17 mouse cellular contexts compared by ENCODE assay signal in genomic region chr2:128210376-128210775, GRCm38 (mm10).
DNase-seq lines count a peak whose midpoint lies in the region; ATAC-seq lines count a peak whose summit lies in the region.
"Had no signal": no experiment of that assay in that cellular context is flagged by ENCODE, and none has a peak within 500 bp of the region (broad histone marks: within the 10 kb centered on the region; RNA-seq: fewer than 3 reads in every experiment).

No protein-coding gene starts in this region.

- WGBS in hindbrain, embryonic 14.5 days, result 42% methylated on average over 9 of the region's 9 CpGs
- 38% methylated on average over 9 of the region's 9 CpGs for WGBS in hindbrain, embryonic 13.5 days
- WGBS in lung, embryonic 15.5 days, result 22% methylated on average over 9 of the region's 9 CpGs

- DNase-seq in hindbrain, embryonic 14.5 days (ENCODE audit: low spot score), result peak; percentile 36
- DNase-seq in lung, postnatal 4 days, result no peak
- peak; percentile 23 for DNase-seq in MN1 (ENCODE audit: low spot score)
- peak; percentile 45 for DNase-seq in retina, postnatal 1 day
- no peak for DNase-seq in adrenal gland, postnatal 25 days
- DNase-seq: adrenal gland, adult 8-10 months; cerebellum, adult 9-10 months; gastrocnemius, postnatal 14 days; layer of hippocampus, adult 9-11 months; liver; lung, adult 18-20 months; thymus, adult 18-20 months had no signal

- H3K4me2 ChIP-seq in hindbrain, embryonic 14.5 days (replicated peaks), result no peak overlapping the region
- H3K4me2 ChIP-seq in hindbrain, embryonic 13.5 days, result no peak overlapping the region
- no peak overlapping the region for H3K4me2 ChIP-seq in lung, embryonic 15.5 days

- H3K27ac ChIP-seq in hindbrain, embryonic 14.5 days, result no peak overlapping the region
- no peak overlapping the region for H3K27ac ChIP-seq in hindbrain, embryonic 13.5 days
- 0 out of 2 replicates have a peak overlapping the region, but pooled peaks have one; percentile 9 for H3K27ac ChIP-seq in lung, embryonic 15.5 days
- H3K27ac ChIP-seq: intestine, embryonic 15.5 days; neural tube, embryonic 12.5 days had no signal

- ATAC-seq in hindbrain, embryonic 14.5 days (ENCODE audit: low FRiP score), result no peak
- no peak for ATAC-seq in hindbrain, embryonic 13.5 days (ENCODE audit: low FRiP score)
- ATAC-seq in lung, embryonic 15.5 days (ENCODE audit: borderline replicate concordance, extremely low read depth, low FRiP score, low TSS enrichment), result no peak

- no peaks in the 10 kb centered on the region for H3K27me3 ChIP-seq in hindbrain, embryonic 14.5 days (ENCODE audit: control insufficient read depth, insufficient read depth, low read length)
- no peaks in the 10 kb centered on the region for H3K27me3 ChIP-seq in hindbrain, embryonic 13.5 days
- H3K27me3 ChIP-seq in lung, embryonic 15.5 days, result no peaks in the 10 kb centered on the region
- H3K27me3 ChIP-seq: intestine, embryonic 15.5 days; neural tube, embryonic 12.5 days had no signal

- H3K9me3 ChIP-seq in hindbrain, embryonic 14.5 days (ENCODE audit: control insufficient read depth, low read length), result no peaks in the 10 kb centered on the region
- no peaks in the 10 kb centered on the region for H3K9me3 ChIP-seq in hindbrain, embryonic 13.5 days
- no peaks in the 10 kb centered on the region for H3K9me3 ChIP-seq in lung, embryonic 15.5 days
- H3K9me3 ChIP-seq: intestine, embryonic 15.5 days; neural tube, embryonic 12.5 days had no signal

- no peaks in the 10 kb centered on the region for H3K36me3 ChIP-seq in hindbrain, embryonic 14.5 days (replicated peaks; ENCODE audit: control insufficient read depth, insufficient read depth)
- no peaks in the 10 kb centered on the region for H3K36me3 ChIP-seq in hindbrain, embryonic 13.5 days
- H3K36me3 ChIP-seq in lung, embryonic 15.5 days, result no peaks in the 10 kb centered on the region
- H3K36me3 ChIP-seq: intestine, embryonic 15.5 days; neural tube, embryonic 12.5 days had no signal

- H3K4me1 ChIP-seq in hindbrain, embryonic 14.5 days (replicated peaks; ENCODE audit: control insufficient read depth, insufficient read depth, low read length), result peaks cover 17% of the 10 kb centered on the region
- H3K4me1 ChIP-seq in hindbrain, embryonic 13.5 days (replicated peaks), result peaks cover 23% of the 10 kb centered on the region
- peaks cover 22% of the 10 kb centered on the region for H3K4me1 ChIP-seq in lung, embryonic 15.5 days

- no peak overlapping the region for H3K9ac ChIP-seq in hindbrain, embryonic 14.5 days
- no peak overlapping the region for H3K9ac ChIP-seq in hindbrain, embryonic 13.5 days
- no peak overlapping the region for H3K9ac ChIP-seq in lung, embryonic 15.5 days
- H3K9ac ChIP-seq: intestine, embryonic 15.5 days; neural tube, embryonic 12.5 days had no signal

- no peak overlapping the region for H3K4me3 ChIP-seq in hindbrain, embryonic 14.5 days (replicated peaks; ENCODE audit: low read length)
- H3K4me3 ChIP-seq in hindbrain, embryonic 13.5 days, result no peak overlapping the region
- H3K4me3 ChIP-seq in lung, embryonic 15.5 days, result no peak overlapping the region
- H3K4me3 ChIP-seq: erythroblast, embryonic 14.5 days; intestine, embryonic 15.5 days; neural tube, embryonic 12.5 days had no signal

Comparison
In these comparisons a context has a peak if more than half of its experiments do, and no peak if none do; other contexts are left out.
1. DNase-seq: peak in hindbrain, embryonic 14.5 days (single experiment), MN1 (single experiment) and retina, postnatal 1 day (single experiment); none in lung, postnatal 4 days (0 of 2) and adrenal gland, postnatal 25 days (single experiment).